Mouse (Mus musculus) hindbrain, embryonic 14.5 days (tissue): ENCODE data around the gene Gtf2i. TPM values are rescaled to one million over a fixed set of nuclear protein-coding genes. Genes with fewer than 3 reads are reported as not detected.

Experiments used
- ATAC-seq: fragments of 200-750 bp; cut with Nextera tagmentation; 2 replicates; pipeline ENCODE4 v1.8.0; 2017; ENCODE audit warnings: moderate number of reproducible peaks, mild to moderate bottlenecking, moderate TSS enrichment, moderate library complexity; ENCODE audit not compliant: low FRiP score
- DNase-seq: peaks from one replicate; pipeline ENCODE4 v3.0.0-alpha.2; 2015; ENCODE audit warnings: low spot score
- H3K27ac ChIP-seq: fragments of 300-500 bp; sonication (generic); 2 replicates; pipeline ENCODE4 v1.5.1; 2014; ENCODE audit warnings: mild to moderate bottlenecking, moderate library complexity
- H3K27me3 ChIP-seq: fragments of 300-500 bp; sonication (generic); 2 replicates; pipeline ENCODE4 v1.6.1; 2014; ENCODE audit warnings: mild to moderate bottlenecking, low read length, mixed read lengths; ENCODE audit not compliant: control insufficient read depth, insufficient read depth
- H3K36me3 ChIP-seq: fragments of 300-500 bp; sonication (generic); replicated peaks from 2 replicates; pipeline ENCODE4 v1.6.1; 2014; ENCODE audit not compliant: control insufficient read depth, insufficient read depth
- H3K4me1 ChIP-seq: fragments of 300-500 bp; sonication (generic); replicated peaks from 2 replicates; pipeline ENCODE4 v1.6.1; 2014; ENCODE audit warnings: antibody characterized with exemption, low read length, mixed read lengths; ENCODE audit not compliant: control insufficient read depth, insufficient read depth
- H3K4me2 ChIP-seq: fragments of 300-500 bp; sonication (generic); replicated peaks from 2 replicates; pipeline ENCODE4 v1.6.1; 2014; ENCODE audit warnings: mild to moderate bottlenecking, moderate library complexity
- H3K4me3 ChIP-seq: fragments of 300-500 bp; sonication (generic); replicated peaks from 2 replicates; pipeline ENCODE4 v1.5.1; 2014; ENCODE audit warnings: mild to moderate bottlenecking, low read length
- H3K9ac ChIP-seq: fragments of 300-500 bp; sonication (generic); 2 replicates; pipeline ENCODE4 v1.6.1; 2014
- H3K9me3 ChIP-seq: fragments of 300-500 bp; sonication (generic); 2 replicates; pipeline ENCODE4 v1.6.1; 2016; ENCODE audit warnings: low read length; ENCODE audit not compliant: control insufficient read depth
- whole genome bisulfite sequencing: fragments of 180-500 bp; shearing (Covaris S2); extraction: QIAGEN DNeasy Blood & Tissue Kit; methylation state at CpG from one replicate; pipeline ENCODE4 v1.1.7; 2014; 5-methylcytosine and 5-hydroxymethylcytosine counted together
- polyA plus RNA-seq: library from polyadenylated mRNA; unstranded; fragments of >200 nt; fragmentation: Nextera tagmentation; extraction: Ambion mirVana; gene quantifications from 2 replicates; pipeline ENCODE4 v1.2.1, GENCODE M21; 2014

Gene Gtf2i
- polyA plus RNA-seq, 1 experiment from 2014 or later, result 126 TPM

DNA sequence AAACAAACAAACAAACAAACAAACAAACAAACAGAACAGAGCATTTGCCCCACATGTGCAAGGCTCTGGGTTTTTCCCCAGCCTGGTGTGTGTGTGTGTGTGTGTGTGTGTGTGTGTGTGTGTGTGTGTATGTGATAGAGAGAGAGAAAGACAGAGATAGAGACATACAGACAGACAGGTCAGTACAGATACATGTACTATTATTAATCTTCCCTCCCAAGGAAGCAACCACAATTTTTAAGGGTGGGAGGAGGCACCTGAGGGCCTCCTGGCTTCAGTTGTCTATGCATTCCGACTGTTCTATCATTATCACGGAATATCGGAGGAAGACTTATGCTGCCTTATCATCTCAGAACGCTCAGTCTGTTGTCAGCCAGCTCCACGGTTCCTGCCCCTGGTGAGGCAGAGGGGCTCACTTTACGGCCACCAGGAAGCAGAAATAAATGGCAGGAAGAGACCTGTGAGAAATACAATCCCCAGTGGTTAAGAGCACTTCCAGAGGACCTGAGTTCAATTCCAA is 14.0 kb upstream of the Gtf2i start:
- ATAC-seq, result no peak
- DNase-seq, result no peak
- Histone ChIP-seq H3K9me3 (no peaks in the 10 kb centered on the region), H3K4me1 (no peaks in the 10 kb centered on the region), H3K36me3 (no peaks in the 10 kb centered on the region), H3K27me3 (no peaks in the 10 kb centered on the region), H3K9ac (no peak overlapping the region), H3K4me2 (no peak overlapping the region), H3K4me3 (no peak overlapping the region), H3K27ac (no peak overlapping the region)
- 88% methylated on average over 6 of the region's 6 CpGs for WGBS

DNA sequence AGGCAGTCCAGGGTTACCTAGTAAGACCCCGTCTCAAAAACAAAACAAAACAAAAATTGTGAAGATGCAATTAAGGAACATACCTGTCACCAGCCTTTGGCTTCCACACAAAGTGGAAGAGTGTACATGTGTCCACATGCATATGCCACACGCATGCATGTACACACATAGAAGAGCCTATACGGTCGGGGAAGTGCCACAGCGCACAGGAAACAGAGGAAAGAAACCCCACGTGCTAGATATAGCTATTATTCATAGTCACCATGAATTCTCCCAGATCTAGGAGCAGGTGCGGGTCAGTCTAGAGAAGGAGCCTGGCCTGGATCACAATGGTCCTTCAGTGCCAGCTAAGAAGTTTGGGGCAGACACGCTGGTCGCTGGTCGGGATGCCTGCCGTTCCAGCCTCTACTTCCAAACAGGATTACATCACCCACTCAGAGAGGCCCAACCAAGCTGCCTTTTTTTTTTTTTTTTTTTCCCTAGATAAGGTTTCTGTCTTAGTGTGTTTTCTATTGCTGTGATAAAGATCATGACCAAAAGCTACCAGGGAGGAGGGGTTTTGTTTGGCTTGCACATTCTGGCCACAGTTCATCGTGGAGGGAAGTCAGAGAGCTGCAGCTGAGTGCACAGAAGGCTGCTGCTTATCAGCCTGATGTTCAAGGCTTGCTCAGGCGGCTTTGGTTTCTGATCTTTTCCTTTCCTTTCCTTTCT is 11.5 kb upstream of the Gtf2i start:
- H3K4me3 ChIP-seq, result no peak overlapping the region
- H3K9me3 ChIP-seq, result no peaks in the 10 kb centered on the region
- ATAC-seq (no peak), DNase-seq (no peak)
- H3K27ac ChIP-seq, result no peak overlapping the region
- H3K27me3 ChIP-seq, result no peaks in the 10 kb centered on the region
- no peaks in the 10 kb centered on the region for H3K36me3 ChIP-seq
- H3K4me2 ChIP-seq, result no peak overlapping the region
- no peak overlapping the region for H3K9ac ChIP-seq
- 86% methylated on average over 13 of the region's 13 CpGs for WGBS
- no peaks in the 10 kb centered on the region for H3K4me1 ChIP-seq

DNA sequence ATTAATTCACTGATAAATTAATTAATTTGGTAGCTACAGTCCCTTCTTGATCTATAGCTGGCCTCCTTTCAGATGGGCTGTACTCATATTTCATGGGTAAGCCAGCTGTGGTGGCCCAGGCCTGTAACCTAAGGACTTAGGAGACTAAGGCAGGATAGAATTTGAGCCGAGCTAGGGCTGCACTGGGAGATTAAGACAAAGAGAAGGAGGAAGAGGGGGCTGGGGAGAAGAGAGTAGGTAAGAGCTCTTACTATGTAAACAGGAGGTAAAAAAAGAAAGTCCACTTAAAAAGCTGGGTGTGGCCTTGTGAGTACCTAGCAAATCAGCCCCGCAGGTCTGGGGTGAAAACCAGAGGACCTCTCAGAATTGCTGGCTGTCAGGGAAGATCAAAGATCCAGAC is 9.3 kb upstream of the Gtf2i start:
- H3K4me3 ChIP-seq, result no peak overlapping the region
- 72% methylated on average over 2 of the region's 2 CpGs for WGBS
- H3K27me3 ChIP-seq, result no peaks in the 10 kb centered on the region
- DNase-seq (no peak), ATAC-seq (no peak)
- H3K27ac ChIP-seq, result no peak overlapping the region
- no peaks in the 10 kb centered on the region for H3K9me3 ChIP-seq
- H3K9ac ChIP-seq, result no peak overlapping the region
- no peaks in the 10 kb centered on the region for H3K36me3 ChIP-seq
- H3K4me2 ChIP-seq, result no peak overlapping the region
- no peaks in the 10 kb centered on the region for H3K4me1 ChIP-seq

DNA sequence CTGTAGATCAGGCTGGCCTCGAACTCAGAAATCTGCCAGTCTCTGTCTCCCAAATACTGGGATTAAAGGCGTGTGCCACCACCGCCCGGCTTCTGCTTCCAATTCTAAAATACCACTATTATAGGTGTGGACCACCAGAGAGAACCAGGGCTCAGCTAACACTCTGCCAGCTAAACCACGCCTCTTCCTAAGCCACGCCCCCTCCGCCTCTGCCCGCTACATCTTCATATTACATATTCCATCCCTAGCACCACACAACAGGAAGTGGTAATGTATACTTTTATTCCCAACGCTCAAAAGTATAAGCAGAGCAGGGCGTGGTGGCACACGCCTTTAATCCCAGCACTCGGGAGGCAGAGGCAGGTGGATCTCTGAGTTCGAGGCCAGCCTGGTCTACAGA is 8.8 kb upstream of the Gtf2i start:
- no peak overlapping the region for H3K27ac ChIP-seq
- no peak overlapping the region for H3K4me2 ChIP-seq
- DNase-seq, result no peak
- H3K36me3 ChIP-seq, result no peaks in the 10 kb centered on the region
- no peak for ATAC-seq
- no peak overlapping the region for H3K9ac ChIP-seq
- H3K4me3 ChIP-seq, result no peak overlapping the region
- WGBS, result 93% methylated on average over 13 of the region's 13 CpGs
- no peaks in the 10 kb centered on the region for H3K27me3 ChIP-seq
- no peaks in the 10 kb centered on the region for H3K4me1 ChIP-seq
- H3K9me3 ChIP-seq, result no peaks in the 10 kb centered on the region

DNA sequence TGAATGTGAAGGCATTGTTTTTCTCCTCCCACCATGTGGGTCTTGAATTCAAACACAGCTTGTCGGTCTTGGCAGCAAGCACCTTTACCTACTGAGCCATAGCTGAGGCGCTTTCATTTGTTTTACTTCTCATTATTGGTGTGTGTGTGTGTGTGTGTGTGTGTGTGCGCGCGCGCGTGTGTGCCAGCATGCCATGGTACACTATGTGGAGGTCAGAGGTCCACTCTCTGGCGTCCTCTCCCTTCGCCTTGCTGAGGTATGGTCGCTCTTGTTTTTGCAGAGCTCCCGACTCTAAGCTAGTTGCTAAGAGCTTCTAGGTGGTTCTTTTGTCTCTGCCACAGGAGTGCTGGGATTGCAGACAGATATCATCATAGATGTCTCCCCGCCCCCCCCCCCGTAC is 7.8 kb upstream of the Gtf2i start:
- no peaks in the 10 kb centered on the region for H3K4me1 ChIP-seq
- DNase-seq (no peak), ATAC-seq (no peak)
- H3K4me3 ChIP-seq, result no peak overlapping the region
- no peaks in the 10 kb centered on the region for H3K36me3 ChIP-seq
- no peak overlapping the region for H3K9ac ChIP-seq
- H3K4me2 ChIP-seq, result no peak overlapping the region
- H3K27ac ChIP-seq, result no peak overlapping the region
- WGBS, result 87% methylated on average over 13 of the region's 13 CpGs
- no peaks in the 10 kb centered on the region for H3K9me3 ChIP-seq
- no peaks in the 10 kb centered on the region for H3K27me3 ChIP-seq

DNA sequence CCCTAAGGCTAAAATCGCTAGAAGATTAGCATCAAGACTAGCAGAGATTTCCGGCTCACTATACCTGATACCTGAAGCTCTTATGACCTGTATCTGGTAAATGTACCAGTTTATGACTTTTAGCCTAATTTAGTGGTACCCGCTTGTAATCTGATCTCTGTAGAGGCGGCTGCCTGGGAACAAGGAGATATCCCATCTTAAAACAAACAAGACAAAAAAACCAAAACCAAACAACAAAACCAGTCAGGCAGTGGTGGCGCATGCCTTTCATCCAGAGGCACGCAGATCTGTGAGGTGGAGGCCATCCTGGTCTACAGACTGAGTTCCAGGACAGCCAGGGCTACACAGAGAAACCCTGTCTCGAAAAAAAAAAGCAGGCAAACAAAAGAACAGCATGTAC is 7.1 kb upstream of the Gtf2i start:
- no peak overlapping the region for H3K4me2 ChIP-seq
- H3K4me3 ChIP-seq, result no peak overlapping the region
- 0 out of 2 replicates have a peak, but pooled peaks cover under 1% of the 10 kb centered on the region for H3K4me1 ChIP-seq
- ATAC-seq (no peak), DNase-seq (no peak)
- WGBS, result 79% methylated on average over 7 of the region's 7 CpGs
- no peaks in the 10 kb centered on the region for H3K27me3 ChIP-seq
- no peaks in the 10 kb centered on the region for H3K9me3 ChIP-seq
- H3K27ac ChIP-seq, result no peak overlapping the region
- no peaks in the 10 kb centered on the region for H3K36me3 ChIP-seq
- no peak overlapping the region for H3K9ac ChIP-seq

DNA sequence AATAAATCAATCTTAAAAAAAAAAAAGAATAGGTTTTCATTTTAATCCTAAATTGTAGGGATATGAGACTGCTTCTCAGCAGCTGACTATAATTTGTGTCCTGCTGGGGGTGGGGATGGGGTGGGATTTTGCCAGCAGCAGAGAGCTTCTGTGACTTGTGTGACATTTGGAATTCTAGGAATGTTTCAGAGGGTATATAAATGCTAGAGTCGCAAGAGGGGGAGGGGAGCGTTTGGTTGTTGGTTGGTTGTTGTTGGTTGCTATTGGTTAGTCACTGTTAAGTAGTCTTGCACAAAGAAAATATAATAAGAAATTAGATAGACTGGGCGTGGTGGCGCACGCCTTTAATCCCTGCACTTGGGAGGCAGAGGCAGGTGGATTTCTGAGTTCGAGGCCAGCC is 4.3 kb upstream of the Gtf2i start:
- ATAC-seq (no peak), DNase-seq (no peak)
- no peaks in the 10 kb centered on the region for H3K36me3 ChIP-seq
- 90% methylated on average over 6 of the region's 6 CpGs for WGBS
- H3K9ac ChIP-seq, result no peak overlapping the region
- H3K4me3 ChIP-seq, result no peak overlapping the region
- no peaks in the 10 kb centered on the region for H3K9me3 ChIP-seq
- no peak overlapping the region for H3K4me2 ChIP-seq
- H3K27ac ChIP-seq, result no peak overlapping the region
- H3K27me3 ChIP-seq, result no peaks in the 10 kb centered on the region
- peaks cover 12% of the 10 kb centered on the region for H3K4me1 ChIP-seq

DNA sequence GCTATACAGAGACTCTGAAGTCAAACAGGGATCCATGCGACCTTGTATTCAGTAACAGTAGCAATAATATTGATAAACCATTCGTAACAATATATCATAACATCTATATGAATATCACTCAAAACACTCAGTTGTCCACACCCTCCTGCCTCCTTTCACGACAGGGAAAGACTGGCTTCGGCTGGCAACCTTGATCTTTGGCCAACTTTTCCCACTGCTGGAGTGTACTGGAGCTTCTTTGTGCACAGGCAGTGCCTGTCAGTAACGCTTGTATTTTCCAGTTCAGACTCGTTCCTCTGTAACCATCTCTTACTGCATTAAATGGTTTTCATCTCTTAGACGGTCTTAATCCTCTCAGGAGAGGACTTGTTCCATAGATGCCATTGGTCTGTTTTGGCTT is 2.2 kb upstream of the Gtf2i start:
- Histone ChIP-seq H3K27ac (peak overlapping the region; percentile 100), H3K36me3 (no peaks in the 10 kb centered on the region), H3K4me1 (peaks cover 24% of the 10 kb centered on the region), H3K9me3 (no peaks in the 10 kb centered on the region), H3K27me3 (no peaks in the 10 kb centered on the region), H3K9ac (no peak overlapping the region), H3K4me2 (peak overlapping the region; percentile 60; the same call in 1 of the 2 replicates), H3K4me3 (no peak overlapping the region)
- DNase-seq (peak; percentile 39), ATAC-seq (no peak)
- 60% methylated on average over 7 of the region's 7 CpGs for WGBS

DNA sequence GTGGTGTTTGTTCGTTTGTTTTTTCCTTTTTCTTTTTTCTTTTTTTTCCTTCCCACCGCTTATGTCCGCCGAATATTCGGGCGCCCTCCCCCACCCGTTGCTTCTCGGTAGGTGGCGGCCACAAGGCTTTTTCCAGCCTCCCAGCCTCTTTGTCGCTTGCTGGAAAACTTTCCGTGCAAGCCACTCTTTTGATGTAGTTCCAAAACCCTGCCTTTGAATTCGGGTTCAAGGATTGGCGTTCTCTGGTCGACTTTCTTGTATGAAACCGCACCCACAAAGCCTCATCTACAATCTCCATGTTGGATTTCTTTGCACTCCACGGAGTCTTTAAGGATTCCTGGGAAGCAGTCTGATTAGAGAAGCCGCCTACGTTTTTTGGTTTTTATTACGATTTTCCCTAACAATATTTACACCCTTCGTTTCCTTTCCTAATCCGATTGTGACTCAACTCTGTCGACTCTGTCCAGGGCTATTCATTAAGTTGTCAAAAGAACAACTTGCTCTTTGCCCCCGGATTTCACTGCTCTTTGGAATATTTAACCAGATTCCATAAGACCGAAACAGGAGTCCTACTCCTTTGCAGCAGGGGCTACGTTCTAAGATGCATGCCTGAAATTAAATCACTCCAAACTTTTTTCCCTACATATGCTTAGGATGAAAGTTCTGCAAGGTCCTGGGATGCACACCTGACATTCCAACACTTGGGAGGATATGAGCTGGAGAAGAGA is 1.2 kb upstream of the Gtf2i start:
- Histone ChIP-seq H3K27me3 (no peaks in the 10 kb centered on the region), H3K4me3 (peak overlapping the region; percentile 84), H3K9me3 (no peaks in the 10 kb centered on the region), H3K9ac (peak overlapping the region; percentile 99), H3K4me1 (peaks cover 31% of the 10 kb centered on the region), H3K36me3 (peaks cover 8% of the 10 kb centered on the region), H3K4me2 (peak overlapping the region; percentile 60), H3K27ac (peak overlapping the region; percentile 100)
- WGBS, result under 1% methylated on average over 25 of the region's 25 CpGs
- ATAC-seq, result no peak
- peak; percentile 63 for DNase-seq
